Mouse (Mus musculus) brain, embryonic 14.5 days (tissue): ENCODE measurements around the gene Camta1. TPM values are rescaled to one million over a fixed set of nuclear protein-coding genes. Genes with fewer than 3 reads are reported as not detected.
A peak's percentile ranks its signal among the peaks of the same experiment; 100 is the strongest.

Experiments used
- DNase-seq: peaks from one replicate; pipeline ENCODE4 v3.0.0-alpha.2; 2011; ENCODE audit warnings: low read depth
- CTCF ChIP-seq: fragments of 200-500 bp; IDR thresholded peaks from 2 replicates; pipeline ENCODE4 v1.5.1; 2012; ENCODE audit warnings: inconsistent platforms, mild to moderate bottlenecking, moderate library complexity, borderline replicate concordance; ENCODE audit not compliant: insufficient read depth, insufficient read length; ENCODE audit errors: extremely low read depth
- POLR2A ChIP-seq: fragments of 200-500 bp; IDR thresholded peaks from 2 replicates; pipeline ENCODE4 v1.6.1; 2012; ENCODE audit warnings: mild to moderate bottlenecking, inconsistent platforms, borderline replicate concordance; ENCODE audit not compliant: poor library complexity, insufficient read depth, insufficient read length, severe bottlenecking; ENCODE audit errors: extremely low read depth
- polyA plus RNA-seq: library from polyadenylated mRNA; depleted of rRNA; stranded (reverse); fragments of >200 nt; gene quantifications from 2 replicates; pipeline ENCODE4 v1.2.3, GENCODE M21; 2012

Gene Camta1
- polyA plus RNA-seq, 1 experiment = 92.9 TPM

GRCm38 (mm10) chr4:151817981-151818766 lies 43.5 kb downstream of the Camta1 start:
- peak; percentile 31 for DNase-seq
- TF ChIP-seq POLR2A = no peak

- DNase-seq = no peak
- TF ChIP-seq POLR2A = no peak
- no peak for TF ChIP-seq CTCF
These were observed 48.0 kb downstream of the Camta1 start for GRCm38 (mm10) chr4:151813711-151814110.

- no peak for DNase-seq
- no peak for TF ChIP-seq CTCF
- TF ChIP-seq POLR2A = no peak
These were observed 56.0 kb downstream of the Camta1 start for GRCm38 (mm10) chr4:151805685-151806084.

GRCm38 (mm10) chr4:151805046-151805445 lies 56.6 kb downstream of the Camta1 start:
- TF ChIP-seq POLR2A (no peak), CTCF (no peak)

GRCm38 (mm10) chr4:151804208-151804607 lies 57.5 kb downstream of the Camta1 start:
- no peak for TF ChIP-seq POLR2A
- no peak for TF ChIP-seq CTCF
- DNase-seq = no peak

More at GRCm38 (mm10) chr4:151805046-151805445, 56.6 kb downstream of the Camta1 start:
- no peak for DNase-seq

GRCm38 (mm10) chr4:151798630-151799029 lies 63.0 kb downstream of the Camta1 start:
- TF ChIP-seq POLR2A (no peak), CTCF (no peak)
- DNase-seq = no peak

GRCm38 (mm10) chr4:151793694-151794093 lies 68.0 kb downstream of the Camta1 start:
- no peak for TF ChIP-seq POLR2A
- TF ChIP-seq CTCF = no peak
- DNase-seq = peak; percentile 25

GRCm38 (mm10) chr4:151786946-151787705 lies 74.5 kb downstream of the Camta1 start:
- TF ChIP-seq POLR2A = no peak
- TF ChIP-seq CTCF = no peak
- peak; percentile 10 for DNase-seq

- no peak for TF ChIP-seq POLR2A
- no peak for TF ChIP-seq CTCF
- DNase-seq = no peak
These were observed 81.2 kb downstream of the Camta1 start for GRCm38 (mm10) chr4:151780511-151780910.

- TF ChIP-seq POLR2A (no peak), CTCF (no peak)
- DNase-seq = no peak
These were observed 81.7 kb downstream of the Camta1 start for GRCm38 (mm10) chr4:151779962-151780459.

GRCm38 (mm10) chr4:151778511-151778910 lies 83.2 kb downstream of the Camta1 start:
- TF ChIP-seq CTCF (peak; percentile 53; the same call in 1 of the 2 replicates), POLR2A (no peak)
- DNase-seq = peak; percentile 33
